In genomic region chr2:105468930-105469329, GRCm38 (mm10) we compare ENCODE assay signal across 8 mouse cellular contexts.
A peak's percentile ranks its signal among the peaks of the same experiment; 100 is the strongest.
DNase-seq lines count a peak whose midpoint lies in the region; ATAC-seq lines count a peak whose summit lies in the region.

No protein-coding gene starts in this region.

- H3K9ac ChIP-seq in forebrain, embryonic 15.5 days (replicated peaks): no peak overlapping the region
- no peak overlapping the region for H3K9ac ChIP-seq in embryonic facial prominence, embryonic 11.5 days (replicated peaks; ENCODE audit: low read length)

- no peak overlapping the region for H3K27ac ChIP-seq in forebrain, embryonic 10.5 days
- no peak overlapping the region for H3K27ac ChIP-seq in forebrain, embryonic 15.5 days (replicated peaks)
- H3K27ac ChIP-seq in embryonic facial prominence, embryonic 11.5 days (replicated peaks; ENCODE audit: low read depth, low read length): no peak overlapping the region

- DNase-seq in forebrain, embryonic 10.5 days (ENCODE audit: extremely low spot score, low spot score): peak; percentile 39
- DNase-seq in urinary bladder, postnatal 25 days (ENCODE audit: low spot score): peak; percentile 16
- DNase-seq in urinary bladder, postnatal 10 days (ENCODE audit: low spot score): no peak
- peak; percentile 77 for DNase-seq in embryonic facial prominence, embryonic 11.5 days (ENCODE audit: low spot score)
- peak; percentile 25 to 60 for DNase-seq in layer of hippocampus, adult 18-20 months (ENCODE audit: low spot score in 2 of 2)
- peak; percentile 9 for DNase-seq in lung, postnatal 25 days (ENCODE audit: low spot score)
- DNase-seq in thymus, postnatal 14 days: peak; percentile 7

- H3K4me1 ChIP-seq in forebrain, embryonic 10.5 days: peaks cover 8% of the 10 kb centered on the region; the same call in 1 of the 2 replicates
- 0 out of 2 replicates have a peak, but pooled peaks cover 4% of the 10 kb centered on the region for H3K4me1 ChIP-seq in forebrain, embryonic 15.5 days
- H3K4me1 ChIP-seq in embryonic facial prominence, embryonic 11.5 days (ENCODE audit: control insufficient read depth, insufficient read depth, low read length): no peaks in the 10 kb centered on the region

- H3K9me3 ChIP-seq in forebrain, embryonic 10.5 days: no peaks in the 10 kb centered on the region
- H3K9me3 ChIP-seq in forebrain, embryonic 15.5 days: no peaks in the 10 kb centered on the region
- no peaks in the 10 kb centered on the region for H3K9me3 ChIP-seq in embryonic facial prominence, embryonic 11.5 days (replicated peaks; ENCODE audit: control insufficient read depth, low read length)

- H3K36me3 ChIP-seq in forebrain, embryonic 10.5 days (replicated peaks): no peaks in the 10 kb centered on the region
- no peaks in the 10 kb centered on the region for H3K36me3 ChIP-seq in forebrain, embryonic 15.5 days
- H3K36me3 ChIP-seq in embryonic facial prominence, embryonic 11.5 days (replicated peaks; ENCODE audit: control insufficient read depth, insufficient read depth, low read depth, low read length): no peaks in the 10 kb centered on the region

- no peak for ATAC-seq in forebrain, embryonic 15.5 days (replicated peaks)
- ATAC-seq in embryonic facial prominence, embryonic 11.5 days (replicated peaks; ENCODE audit: insufficient number of reproducible peaks, low FRiP score, low TSS enrichment, low read depth): no peak

- WGBS in forebrain, embryonic 10.5 days: 50% methylated on average over 5 of the region's 5 CpGs
- 35% methylated on average over 5 of the region's 5 CpGs for WGBS in forebrain, embryonic 15.5 days
- WGBS in embryonic facial prominence, embryonic 11.5 days: 37% methylated on average over 5 of the region's 5 CpGs

- H3K4me3 ChIP-seq in forebrain, embryonic 10.5 days: no peak overlapping the region
- no peak overlapping the region for H3K4me3 ChIP-seq in forebrain, embryonic 15.5 days
- no peak overlapping the region for H3K4me3 ChIP-seq in embryonic facial prominence, embryonic 11.5 days (ENCODE audit: low read depth, low read length)

- no peak overlapping the region for H3K4me2 ChIP-seq in forebrain, embryonic 15.5 days (replicated peaks)
- H3K4me2 ChIP-seq in embryonic facial prominence, embryonic 11.5 days (ENCODE audit: low read depth, low read length): no peak overlapping the region

- H3K27me3 ChIP-seq in forebrain, embryonic 10.5 days (ENCODE audit: poor library complexity, severe bottlenecking): no peaks in the 10 kb centered on the region
- no peaks in the 10 kb centered on the region; the same call in 1 of the 2 replicates for H3K27me3 ChIP-seq in forebrain, embryonic 15.5 days
- no peaks in the 10 kb centered on the region for H3K27me3 ChIP-seq in embryonic facial prominence, embryonic 11.5 days (ENCODE audit: control insufficient read depth, insufficient read depth, low read length)
